Mouse (Mus musculus) right cerebral cortex, postnatal 25 days (tissue): Measurements from ENCODE around the gene Rnf114.

ENCODE experiments used
- DNase-seq: peaks from one replicate; pipeline ENCODE4 v3.0.0; 2022

Gene Rnf114

DNA sequence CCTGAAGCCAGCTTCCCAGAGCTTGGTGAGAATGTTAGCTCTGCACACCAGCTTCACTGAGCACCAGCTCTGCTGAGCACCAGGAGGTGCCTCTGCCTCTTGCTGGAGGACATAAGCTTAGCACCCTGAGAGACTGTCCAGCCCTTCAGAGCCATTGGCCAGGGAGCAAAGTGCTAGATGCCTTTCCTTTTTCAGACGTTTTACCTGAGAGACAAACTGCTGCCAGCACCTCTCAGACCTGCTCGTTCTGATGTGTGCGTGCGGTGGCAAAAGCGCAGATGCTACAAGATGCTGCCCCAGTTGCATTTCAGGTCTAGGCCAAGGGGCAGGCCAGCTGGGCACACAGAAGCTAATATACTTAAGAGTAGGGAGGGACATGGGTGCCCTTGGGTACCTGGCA, 16.8 kb upstream of the Rnf114 start:
- no peak for DNase-seq

DNA sequence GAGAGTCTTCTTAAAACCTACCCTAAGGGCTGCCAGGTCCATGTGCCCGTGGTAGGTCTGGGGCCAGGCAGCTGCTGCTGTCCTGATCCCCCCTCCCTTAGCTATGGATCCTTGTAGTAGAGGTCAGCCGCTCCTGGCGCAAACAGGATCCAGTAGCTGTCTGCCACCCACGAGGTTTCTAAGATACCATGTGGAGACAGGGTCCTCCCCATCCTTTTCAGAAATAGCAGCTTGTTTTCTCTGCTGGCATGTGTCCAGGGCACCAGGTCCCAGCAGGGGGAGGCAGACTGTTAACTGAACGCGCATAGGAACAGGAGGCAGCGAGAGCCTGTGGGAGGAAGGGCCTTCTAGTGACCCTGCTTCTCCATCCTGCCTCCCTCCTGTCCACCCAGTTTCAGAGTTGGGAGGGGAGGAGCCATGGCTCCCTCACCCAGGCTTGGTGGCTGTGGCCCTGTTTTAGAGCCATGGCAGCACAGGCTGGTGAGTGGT, 16.2 kb upstream of the Rnf114 start:
- no peak for DNase-seq

DNA sequence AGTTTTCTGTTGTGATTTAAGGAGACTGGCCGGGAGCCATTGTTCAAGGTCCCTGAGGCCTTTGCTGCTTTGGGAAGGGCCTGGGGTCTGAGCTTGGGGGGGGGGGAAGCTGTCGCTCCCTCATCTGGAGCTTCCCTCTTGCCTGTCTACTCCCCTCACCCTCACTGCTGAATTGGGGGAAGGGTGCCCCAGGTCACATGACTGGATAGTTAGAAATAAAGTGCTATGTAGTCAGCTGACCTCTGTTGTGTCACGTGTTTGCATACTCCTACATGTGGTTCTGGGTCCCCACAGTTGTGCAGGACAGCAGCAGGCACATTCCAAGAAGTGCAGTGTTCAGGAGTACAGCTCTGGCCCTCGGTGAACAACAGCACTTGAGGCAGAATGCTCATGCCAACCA, 15.7 kb upstream of the Rnf114 start:
- no peak for DNase-seq

DNA sequence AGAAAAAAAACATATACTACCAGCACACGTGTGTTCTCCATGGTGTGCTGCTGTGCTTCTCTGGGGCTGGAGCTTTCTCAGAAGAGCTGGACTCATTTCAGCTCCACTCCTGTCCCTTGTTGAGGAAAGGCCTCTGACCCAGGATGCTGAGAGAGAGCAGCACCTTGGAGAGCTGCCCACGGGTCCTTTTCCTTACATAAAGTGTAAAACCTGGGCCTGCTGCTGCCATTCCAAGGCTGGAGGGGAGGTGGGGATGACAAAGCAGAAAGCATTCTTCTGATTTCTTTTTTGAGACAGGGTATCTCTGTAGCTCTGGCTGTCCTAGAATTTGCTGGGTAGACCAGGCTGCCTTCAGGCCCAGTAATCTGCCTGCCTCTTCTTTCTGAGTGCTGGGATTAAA, 14.3 kb upstream of the Rnf114 start:
- no peak for DNase-seq

DNA sequence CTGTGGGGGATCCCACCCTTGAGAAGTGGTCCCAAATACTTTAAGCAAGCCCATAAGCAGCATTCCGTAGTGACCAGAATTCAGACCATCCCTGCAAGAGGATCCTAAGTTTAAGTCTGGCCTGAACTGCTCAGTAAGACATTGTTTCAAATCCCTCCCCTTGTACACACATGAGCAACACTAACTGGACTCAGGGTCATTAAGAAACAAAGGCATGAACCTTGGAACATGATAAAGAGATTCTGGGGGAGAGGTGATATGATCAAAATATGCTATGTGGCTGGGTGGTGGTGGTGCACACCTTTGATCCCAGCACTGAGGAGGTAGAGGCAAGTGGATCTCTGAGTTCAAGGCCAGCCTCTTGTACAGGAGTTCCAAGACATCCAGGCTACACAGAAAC, 12.9 kb upstream of the Rnf114 start:
- DNase-seq = no peak

DNA sequence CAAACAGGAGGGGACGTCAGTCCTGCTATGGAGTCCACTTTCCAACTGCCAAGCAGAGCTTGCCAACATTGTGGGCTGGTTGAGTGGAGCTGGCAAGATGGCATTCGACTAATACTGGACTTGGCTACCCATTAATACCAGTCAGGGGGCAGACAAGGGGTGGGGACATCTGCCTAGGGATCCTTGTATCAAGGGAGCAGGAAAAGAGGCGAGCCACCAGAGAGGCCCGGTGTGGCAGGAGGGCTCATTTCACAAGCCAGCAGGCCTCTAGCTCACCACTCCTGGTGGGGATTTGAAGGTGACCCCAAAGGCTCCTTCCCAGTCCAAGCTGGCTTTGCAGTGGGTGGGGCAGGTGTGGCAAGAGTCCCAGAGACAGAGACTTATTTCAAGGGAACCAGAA, 9.8 kb upstream of the Rnf114 start:
- no peak for DNase-seq

DNA sequence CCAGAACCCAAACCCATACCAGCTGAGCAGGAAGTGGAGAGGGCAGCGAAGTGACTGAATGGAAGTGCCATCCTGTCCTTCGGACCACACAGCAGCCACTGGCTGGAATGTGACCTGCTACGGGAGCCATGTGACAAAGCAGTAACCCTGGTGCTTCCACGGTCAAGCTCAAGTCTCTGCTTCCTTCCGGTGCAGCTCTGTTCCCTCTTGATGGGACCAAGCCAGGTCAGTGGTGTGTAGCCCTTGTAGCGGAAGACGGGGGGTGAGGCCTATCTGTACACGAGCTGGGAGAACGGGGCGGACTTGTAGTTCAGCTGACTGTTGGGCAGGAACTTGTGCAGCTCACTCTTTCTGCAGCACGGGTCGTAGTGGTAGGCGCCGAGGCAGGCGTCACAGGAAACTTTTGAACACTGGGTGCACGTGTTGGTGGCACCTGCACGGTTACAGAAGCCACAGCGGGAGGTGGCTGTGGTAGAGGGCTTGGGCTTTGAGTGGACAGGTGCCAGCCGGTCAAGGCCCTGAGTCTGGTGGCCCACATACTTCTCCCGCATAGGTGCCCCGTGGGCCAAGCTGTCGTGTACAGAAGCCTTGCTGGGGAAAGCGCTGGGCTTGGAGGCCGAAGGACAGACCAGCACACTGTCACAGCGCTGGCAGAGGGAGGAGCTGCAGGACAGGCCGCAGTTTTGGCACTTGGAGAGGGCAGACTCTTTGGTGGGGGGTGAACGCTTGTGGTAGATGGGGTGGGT, 9.2 kb upstream of the Rnf114 start:
- no peak for DNase-seq

DNA sequence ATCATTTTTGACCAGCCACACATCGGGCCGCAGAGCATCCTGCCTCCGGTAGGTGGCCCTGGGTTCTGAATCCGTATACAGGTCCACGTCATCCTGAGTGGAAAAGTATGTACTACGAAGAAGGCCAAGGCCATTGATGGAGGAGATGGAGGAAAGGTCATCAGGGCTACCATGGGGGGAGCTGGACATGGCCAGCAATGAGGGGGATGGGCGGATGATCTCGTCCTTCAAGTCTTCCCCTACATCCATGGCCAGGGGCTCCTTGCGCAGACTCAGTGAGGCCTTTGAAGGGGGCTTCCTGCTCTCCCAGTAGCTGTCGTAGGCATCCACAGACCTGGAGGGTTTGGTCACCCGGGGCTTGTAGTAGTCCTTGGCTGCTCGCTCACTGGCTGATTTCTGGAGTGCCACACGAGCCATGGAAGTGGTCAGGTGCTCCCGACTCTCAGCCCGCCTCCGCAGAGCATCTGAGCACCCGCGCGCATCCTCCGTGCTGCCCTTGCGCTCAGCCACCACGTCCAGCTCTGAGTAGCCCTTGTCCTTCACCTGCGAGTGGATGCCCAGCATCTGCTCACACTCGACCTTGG, 8.5 kb upstream of the Rnf114 start:
- DNase-seq = no peak

DNA sequence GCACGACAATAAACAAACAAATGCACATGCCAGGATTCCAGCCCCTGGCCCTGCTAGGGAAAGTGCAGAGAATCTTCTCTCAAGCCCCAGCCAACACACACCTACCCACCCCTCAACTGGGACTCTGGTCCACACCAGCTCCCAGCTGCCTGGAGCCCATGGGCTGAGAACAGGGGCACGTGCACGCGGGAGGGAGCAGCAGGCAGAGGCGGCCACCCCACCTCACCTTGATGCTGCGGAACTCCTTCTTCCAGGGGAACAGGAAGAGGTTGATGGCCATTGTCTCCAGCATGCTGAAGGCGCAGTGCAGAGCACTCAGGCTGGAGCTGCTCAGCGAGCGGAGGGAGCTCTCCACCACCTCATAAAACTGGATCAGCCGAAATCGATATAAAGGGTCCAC, 7.5 kb upstream of the Rnf114 start:
- no peak for DNase-seq

DNA sequence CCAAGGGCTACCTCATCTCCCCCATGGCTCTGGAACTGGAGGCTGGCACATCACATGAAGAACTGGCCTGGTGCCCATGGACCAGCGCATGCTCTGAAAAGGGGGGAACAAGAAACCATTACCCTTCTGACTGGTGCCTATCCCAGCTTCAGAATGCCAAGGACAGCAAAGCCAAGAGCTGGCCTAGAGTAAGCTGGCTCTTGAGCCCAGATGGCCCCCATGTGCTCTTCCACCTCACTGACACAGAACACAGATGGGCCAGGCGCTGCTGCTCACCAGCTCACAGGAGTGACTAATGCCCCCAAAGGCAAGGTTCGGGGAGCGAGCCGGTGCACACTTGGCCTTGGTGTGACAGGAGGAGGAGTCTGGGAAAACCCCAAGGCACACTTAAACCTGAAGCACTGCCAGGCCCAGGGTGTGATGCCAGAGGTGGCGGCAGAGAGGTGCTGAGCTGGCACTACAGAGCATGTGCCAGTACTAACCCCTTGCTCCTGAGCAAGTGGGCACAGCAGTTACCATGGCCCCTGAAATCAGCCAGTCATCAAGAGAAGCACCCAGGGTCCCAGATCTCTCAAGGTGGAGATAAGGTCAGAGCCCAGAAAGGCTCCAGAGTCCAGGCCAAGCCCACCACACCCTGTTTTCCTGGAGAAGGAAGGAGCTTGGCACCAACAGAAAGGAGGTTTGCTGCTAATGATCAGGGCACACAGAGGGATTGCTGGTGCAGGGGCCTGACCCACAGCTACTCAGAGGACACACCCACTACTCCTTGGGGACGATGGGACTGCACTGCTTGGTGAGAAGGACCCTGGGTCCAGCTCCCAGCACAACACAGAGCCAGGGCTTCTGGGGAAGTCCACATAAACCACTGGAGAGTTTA, 6.7 kb upstream of the Rnf114 start:
- no peak for DNase-seq

DNA sequence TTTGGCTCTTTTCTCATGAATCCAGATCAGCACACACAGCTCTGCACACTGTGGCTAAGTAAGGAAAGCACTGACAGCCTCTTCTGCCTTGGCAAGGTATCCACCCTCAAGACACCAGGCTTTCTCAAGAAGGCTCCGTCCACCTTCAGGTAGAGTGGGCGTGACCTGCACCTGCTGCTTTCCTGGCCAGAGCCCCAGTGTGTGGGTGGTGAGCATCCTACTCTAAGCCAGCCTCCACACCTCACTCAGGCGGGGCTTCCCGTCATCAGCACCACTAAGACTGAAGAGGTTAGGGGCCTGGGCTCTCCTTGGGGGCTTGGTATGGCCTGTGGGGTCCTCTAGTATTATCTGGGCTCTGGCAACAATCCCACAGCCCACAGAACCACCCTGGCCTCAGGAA, 5.9 kb upstream of the Rnf114 start:
- no peak for DNase-seq

DNA sequence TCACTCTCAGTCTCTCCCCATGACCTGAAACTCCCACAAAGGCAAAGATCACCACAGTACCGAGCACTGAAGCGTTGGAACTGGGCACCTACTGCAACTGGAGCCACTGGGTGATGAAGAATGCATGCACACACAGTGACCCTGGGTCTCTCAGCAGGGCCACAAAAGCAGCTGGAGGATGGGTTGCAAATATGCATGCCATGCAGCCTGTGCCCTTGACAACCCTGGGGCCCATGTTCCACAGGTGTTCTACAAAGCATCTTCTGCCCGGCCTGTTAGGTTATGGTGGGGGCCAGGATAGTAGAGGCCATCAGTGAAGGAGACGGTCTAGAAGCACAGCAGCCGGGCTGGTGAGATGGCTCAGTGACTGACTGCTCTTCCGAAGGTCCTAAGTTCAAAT, 4.9 kb upstream of the Rnf114 start:
- no peak for DNase-seq

DNA sequence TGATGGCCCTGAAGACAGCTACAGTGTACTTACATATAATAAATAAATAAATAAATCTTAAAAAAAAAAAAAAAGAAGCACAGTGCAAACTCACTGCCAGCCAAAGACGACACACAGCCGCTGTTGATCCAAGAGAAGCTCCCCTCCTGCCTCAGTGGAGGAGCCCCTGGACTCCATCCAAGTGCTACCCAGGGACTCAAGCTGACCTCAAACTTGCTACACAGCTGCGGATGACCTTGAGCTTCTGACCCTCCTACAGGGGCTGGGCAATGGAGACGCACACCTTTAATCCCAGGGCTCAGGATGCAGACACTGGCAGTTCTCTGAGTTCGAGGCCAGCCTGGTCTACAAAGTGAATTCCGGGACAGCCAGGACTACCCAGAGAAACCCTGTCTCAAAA, 4.5 kb upstream of the Rnf114 start:
- DNase-seq = no peak

DNA sequence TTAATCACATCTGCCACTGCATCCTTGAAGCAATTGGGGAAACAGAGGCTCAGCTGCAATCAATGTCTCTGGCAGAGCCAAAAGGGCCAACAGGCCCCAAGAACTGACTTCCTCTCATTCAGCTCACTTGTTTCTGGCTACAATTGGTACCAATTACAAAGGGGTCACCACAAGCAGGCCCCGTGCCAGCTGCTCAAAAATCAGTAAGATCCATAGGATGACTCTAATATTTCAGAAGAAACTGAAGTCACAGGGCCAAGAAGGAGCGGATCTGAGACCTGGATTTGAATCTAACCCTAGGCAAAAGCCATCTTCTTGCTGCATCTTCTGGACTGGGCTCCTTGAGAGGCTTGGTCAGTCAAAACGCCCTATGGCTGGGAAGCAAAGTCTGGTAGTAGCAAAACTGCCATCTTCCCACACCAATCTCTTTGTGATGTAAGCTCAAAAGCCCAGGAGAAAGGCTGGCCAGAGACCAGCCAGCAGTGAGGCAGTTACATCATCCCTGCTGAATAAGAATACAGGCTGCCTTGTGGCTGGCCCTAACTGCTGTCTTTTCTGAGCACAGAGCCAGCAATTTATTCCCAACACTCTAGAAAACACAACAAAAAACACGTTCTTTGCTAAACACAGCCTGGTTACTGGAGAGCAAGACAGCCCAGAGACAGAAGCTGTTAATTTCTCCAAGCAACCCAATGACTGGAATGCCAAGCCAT, 1.5 kb upstream of the Rnf114 start:
- DNase-seq = peak; percentile 63

DNA sequence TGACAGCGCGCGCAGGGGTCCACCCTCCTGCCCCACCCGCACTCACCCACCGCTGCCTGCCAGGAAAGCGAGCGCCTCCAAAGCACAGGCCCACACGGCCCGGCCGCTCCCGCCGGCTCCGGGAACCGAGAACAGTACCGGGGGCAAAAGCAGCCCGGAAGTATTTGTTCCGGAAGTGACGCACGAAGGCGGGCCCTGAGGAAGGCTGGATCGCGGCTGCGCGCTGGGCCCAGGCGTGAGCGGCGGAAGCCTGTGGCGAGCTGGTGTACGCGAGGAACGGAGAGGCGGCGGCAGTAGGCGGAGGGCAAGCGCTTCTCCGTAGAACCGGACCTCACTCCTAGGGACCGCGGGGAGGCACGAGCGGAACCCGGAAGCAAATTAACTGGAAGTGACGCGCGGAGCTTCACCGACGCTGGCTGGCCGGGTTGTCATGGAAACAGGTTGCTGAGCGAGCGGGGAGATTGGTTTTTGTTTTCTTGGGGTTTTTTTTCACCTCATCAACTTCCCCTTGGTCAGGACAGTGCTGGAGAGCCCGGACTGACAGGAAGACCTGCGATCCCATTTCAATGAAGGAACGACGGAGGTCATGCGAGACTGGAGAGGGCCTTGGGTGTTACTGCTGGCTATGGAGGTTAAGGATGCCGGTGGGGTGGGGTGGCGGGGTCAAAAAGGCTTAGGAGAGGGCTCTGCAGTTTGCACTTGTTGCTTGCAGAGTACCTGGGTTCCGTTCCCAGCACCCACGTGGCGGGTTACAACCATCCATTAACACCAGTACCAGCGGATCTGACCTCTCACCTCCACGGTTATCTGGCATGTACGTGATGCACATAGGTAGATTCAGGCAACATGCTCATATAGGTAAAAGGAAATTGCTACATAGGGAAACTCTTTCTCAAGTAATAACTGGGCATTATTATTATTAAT, 530 bp downstream of the Rnf114 start, which contains the start of gene Spata2:
Gene Spata2, minus strand, starts transcription at position 175 of the 924 bp plus-strand sequence.
- DNase-seq = peak; percentile 95

DNA sequence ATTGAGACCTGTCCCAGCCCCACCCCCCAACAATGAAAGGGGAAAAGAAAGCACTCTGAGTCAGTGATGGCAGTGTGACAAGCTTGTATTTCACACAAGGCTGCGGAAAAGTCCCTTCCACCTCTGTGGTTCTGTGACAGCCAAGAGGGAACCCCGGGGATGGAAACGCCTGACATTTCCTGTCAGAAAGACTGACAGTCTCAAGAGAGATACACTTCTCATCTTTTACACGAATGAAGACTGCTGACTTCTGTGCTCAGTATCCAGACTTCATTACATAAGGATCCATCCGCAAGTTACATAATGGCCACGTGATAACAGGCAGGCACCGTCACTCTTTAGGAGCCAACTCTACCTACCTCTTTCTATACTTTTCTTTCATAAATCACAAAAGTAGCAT, 4.0 kb downstream of the Rnf114 start:
- DNase-seq = no peak

DNA sequence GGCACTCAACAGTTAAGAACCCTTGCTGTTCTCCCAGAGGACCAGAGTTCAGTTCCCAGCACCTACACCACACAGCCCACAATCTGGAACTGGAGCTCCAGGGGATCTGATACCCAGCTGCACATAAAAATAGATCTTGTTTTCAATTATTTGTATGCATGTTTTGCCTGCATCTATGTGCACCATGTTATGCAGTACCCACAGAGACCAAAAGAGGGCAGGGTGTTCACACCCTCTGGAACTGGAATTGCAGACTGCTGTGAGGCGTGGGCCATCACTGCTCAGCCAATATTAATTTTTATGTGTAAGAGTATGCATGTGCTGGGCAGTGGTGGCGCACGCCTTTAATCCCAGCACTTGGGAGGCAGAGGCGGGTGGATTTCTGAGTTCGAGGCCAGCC, 4.8 kb downstream of the Rnf114 start:
- DNase-seq = no peak

DNA sequence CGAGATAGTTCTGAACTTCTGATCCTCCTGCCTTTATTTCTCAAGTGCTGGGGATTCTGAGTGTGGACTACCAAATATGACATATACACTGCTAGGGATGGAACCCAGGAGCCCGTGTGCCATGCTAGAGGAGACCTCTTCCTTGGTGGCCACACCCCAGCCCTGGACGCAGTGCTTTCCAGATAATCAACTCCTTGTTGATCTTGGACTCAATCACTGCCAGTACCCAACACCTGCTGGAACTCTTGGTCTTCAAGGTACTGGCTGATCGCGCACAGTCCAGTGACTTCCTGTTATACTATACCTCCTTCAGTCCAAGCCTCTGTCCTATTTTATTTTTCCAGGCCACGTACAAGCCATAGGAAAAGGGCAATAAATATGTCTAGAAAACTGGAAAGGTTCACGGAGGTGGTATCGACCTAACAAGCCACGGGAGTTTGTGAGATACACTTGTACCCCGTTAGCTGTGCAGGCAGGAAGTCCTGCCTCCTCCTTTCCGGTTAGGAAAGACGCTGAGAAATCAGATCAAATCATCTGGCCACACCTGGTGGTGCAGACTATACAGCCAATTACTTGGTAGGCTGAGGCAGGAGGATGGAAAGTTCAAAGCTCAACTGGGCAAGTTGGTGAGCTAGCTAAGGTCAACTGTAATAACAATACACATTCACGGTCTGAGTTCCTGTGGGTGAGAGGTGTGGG, 10.3 kb downstream of the Rnf114 start:
- DNase-seq = no peak

DNA sequence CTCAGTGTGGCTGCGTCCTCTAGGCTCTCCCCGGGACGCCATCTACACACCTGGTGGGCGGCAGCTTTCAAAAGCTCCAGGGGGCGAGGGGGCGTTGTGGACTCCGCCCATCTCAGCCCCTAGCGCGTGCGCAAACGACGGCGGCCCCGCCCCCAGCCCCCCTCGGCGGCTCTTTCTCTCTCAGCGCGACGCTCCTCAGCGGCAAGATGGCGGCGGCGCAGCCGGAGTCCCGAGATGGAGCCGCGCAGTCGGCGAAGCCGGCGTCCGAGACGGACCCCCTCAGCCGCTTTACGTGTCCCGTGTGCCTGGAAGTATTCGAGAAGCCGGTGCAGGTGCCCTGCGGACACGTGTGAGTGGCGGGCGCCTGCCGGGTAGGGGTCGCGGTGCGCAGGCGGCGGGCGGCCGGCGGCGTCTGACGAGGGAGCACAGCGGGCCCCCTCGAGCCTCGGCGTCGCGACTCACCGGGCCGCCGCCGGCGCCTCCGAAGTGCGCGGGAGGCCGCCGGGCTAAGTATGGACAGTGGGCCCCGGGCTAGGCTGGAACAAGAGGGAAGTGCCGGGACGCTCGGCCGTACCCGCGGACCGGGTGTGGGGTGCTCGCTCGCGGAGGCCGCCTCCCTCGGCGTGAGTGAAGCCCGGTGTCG, 10.9 kb downstream of the Rnf114 start:
- peak; percentile 87 for DNase-seq

DNA sequence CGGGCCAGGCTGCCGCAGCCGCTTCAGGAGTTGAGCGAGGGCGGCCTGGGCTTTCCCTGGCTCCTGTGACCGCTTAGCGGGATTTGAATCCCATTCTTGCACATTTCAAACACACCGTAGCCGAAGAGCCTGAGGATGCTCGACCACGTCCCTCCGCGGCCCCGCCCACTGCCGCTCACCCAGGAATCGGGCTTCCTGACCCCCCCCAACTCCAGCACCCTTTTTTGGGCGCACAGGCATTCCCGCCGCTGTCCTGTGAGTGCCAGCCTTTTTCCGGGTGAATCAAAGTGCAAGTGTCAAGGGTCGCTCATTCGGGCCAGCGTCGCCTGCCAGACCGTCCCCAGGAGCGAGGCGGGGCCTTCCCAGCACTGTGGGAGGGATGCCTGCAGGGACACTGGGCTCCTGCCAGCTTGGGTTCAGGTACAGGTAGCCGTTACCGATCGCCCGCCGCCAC, 11.5 kb downstream of the Rnf114 start:
- peak; percentile 51 for DNase-seq

DNA sequence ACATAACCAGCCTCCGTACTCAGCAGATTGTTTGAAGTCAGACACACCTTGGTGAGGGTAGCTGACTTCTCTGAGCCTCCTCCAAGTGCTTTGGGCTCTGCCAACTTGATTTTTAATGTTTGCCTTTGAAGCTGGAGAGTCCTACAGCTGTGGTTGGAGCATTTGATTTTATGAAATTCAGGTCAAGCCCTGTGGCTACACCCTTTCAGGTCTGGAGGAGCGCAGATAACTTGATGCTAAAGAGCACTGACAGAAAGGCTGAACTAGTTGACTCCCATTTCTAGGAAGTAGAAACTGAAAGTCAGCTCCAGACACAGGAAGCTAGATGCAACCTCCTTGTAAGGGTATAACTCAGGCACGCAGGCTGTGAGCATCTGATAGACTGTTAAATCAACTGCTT, 12.7 kb downstream of the Rnf114 start:
- DNase-seq = no peak
